Mouse (Mus musculus) heart, postnatal 10 days (tissue): ENCODE measurements around the gene Zfp646. TPM values are rescaled to one million over a fixed set of nuclear protein-coding genes. Genes with fewer than 3 reads are reported as not detected.
"Not testable (repeated sequence)": the region's sequence is repeated elsewhere in the genome, so short reads cannot be mapped to it uniquely, and the experiment has no call there.

Experiments
- DNase-seq, 2 experiments: peaks; one replicate each; pipeline ENCODE4 v3.0.0; 2021
- intact Hi-C: fragments of 180-260 bp; cut with DNase I; formaldehyde crosslinking; loops from one replicate; pipeline ENCODE4 v1.15.1; 2025
- total RNA-seq, 2 experiments: library from RNA; stranded (reverse); gene quantifications; 2 replicates each; pipeline ENCODE4 v1.2.3; 2021

Zfp646 gene
- total RNA-seq, 2 experiments from 2014 or later: 23.3 to 23.9 TPM

DNA sequence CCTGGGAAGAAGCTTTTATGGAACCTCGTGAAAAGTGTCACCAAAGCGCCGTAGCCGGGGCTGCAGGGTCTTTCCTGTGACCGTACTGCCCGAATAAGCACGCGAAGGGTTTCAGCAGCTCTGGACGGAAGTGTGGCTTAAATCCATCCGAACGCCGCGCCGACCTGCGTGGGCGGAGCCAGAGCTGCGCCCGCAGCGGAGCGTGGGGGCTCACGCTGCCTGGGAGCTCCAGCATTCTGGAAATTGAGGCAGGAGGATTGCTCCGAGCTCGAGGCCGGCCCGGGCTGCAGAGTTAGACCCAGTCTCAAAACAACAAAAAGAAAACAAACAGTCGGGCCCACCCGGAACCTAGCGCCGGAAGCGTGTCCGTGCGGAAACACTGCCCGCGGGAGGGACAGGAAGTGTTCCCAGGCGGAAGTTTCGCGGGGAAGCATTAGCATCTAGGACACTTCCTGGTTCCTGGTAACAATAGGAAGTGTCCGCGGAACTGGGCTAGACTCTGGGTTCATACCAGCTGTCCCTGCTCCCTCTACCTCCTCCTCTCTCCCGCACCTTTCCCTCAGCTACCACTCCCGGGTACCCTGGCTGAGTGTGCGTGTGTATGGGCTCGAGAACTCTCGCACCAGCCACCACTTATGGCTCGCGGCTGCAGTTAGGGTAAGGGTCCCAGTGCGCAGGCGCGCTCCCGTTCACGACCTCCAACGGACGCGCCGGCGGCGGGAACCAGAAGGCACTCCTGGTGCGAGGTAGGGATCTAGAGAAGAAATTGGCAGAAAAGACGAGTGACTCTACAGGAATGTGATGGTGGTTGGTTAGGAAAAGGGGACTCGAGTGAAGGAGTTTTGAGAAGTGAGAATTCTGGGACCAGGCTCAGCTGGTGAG is 687 bp downstream of the Zfp646 start, which contains the start of gene Zfp668:
Zfp668 (minus strand) TSS at position 362 of the 882 bp plus-strand sequence.
- intact Hi-C loops: loop anchor here (5.0 kb wide), 1 partner anchor 74 kb away; the partner anchor contains the start of gene Hsd3b7
- DNase-seq: peak; percentile 93 to 96

GRCm38 (mm10) chr7:127879301-127879700 is 3.3 kb downstream of the Zfp646 start:
- intact Hi-C loops: loop anchor here (5.0 kb wide), 1 partner anchor 77 kb away; the partner anchor contains the start of gene Hsd3b7

DNA sequence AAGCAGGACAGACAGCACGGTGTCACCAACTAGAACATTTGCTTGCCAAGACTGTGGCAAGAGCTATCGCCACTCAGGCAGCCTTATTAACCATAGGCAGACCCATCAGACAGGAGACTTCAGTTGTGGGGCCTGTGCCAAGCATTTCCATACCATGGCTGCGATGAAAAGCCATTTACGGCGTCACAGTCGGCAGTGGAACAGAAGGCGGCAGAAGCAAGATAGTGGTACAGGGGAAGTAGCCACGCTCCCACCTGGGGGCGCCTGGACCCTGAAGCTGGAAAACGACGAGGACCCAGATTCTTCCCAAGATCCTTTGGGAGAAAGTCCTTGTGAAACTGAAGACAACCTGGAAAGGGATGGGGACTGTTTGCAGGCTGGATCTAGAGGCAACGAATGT is 4.4 kb downstream of the Zfp646 start:
- no peak for DNase-seq
- intact Hi-C loops: no loop called here

More at GRCm38 (mm10) chr7:127879301-127879700, 3.3 kb downstream of the Zfp646 start:
- no peak for DNase-seq

DNA sequence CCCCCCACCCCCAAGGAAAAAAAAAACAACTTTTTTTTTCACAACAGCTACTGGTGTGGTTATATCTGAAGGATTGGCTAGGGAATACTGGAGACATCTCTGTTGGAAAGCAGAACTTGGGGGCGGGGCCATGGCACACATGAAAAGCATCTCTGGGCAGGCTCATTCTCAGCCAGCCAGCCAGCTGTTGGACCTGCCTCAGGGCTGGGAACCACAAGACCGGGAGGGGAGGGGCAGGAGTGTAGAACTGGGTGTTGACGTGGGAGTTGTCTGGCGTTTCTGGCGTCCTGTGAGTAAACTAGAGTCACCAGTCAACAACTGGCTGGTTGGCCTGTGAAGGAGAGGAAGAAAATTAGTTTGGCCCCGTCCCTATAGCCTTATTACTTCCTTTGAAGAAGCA is 9.9 kb downstream of the Zfp646 start:
- intact Hi-C loops: no loop called here
- peak; percentile 82 for DNase-seq

DNA sequence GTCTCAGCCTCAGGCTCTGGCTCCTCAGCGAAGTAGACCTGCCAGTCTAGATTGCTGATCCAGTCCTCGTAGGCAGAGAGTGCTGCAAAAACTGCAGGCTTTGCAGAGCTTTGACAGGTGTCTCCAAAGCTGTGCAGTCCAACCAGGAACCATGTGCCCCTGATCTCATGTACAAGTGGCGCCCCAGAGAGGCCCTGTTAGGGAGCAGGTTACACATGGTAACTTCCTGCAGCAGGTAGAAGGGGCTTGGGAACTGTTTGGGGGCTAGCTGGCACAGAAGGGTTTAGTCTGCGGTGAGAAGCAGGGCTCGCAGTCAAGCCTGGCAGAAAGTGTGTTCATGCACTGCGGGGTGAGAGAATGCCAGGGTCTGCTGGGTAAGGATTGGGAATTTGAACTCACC is 10.5 kb downstream of the Zfp646 start:
- no peak for DNase-seq
- intact Hi-C loops: no loop called here

GRCm38 (mm10) chr7:127887191-127887590 is 11.2 kb downstream of the Zfp646 start:
- no peak for DNase-seq
- intact Hi-C loops: no loop called here

DNA sequence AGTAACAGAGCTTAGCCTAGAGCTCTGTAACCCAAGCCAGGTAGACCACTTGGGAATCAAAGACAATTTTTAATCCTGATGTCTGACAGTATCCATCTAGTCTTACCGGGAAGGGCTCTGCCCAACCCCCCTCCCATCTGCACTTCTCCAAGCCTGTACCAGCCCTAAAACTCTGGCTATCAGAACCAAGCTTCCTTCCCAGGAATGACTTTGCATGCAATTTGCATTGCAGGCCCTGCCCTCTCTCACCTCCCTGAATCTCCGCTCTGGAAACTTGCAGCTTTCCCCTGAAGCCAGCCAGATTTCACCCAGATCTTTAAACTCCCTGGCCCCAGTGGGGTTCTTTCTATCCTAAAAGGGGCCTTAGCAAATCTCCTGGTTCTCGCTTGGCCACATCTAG is 11.8 kb downstream of the Zfp646 start:
- DNase-seq: no peak
- intact Hi-C loops: no loop called here

- no peak for DNase-seq
- intact Hi-C loops: no loop called here
Measured at GRCm38 (mm10) chr7:127888821-127889220, 12.8 kb downstream of the Zfp646 start.

- intact Hi-C loops: no loop called here
- no peak for DNase-seq
Measured at GRCm38 (mm10) chr7:127890798-127891197, 14.8 kb downstream of the Zfp646 start, which contains the start of gene Prss53. Prss53 (minus strand) TSS chr7:127890970.

DNA sequence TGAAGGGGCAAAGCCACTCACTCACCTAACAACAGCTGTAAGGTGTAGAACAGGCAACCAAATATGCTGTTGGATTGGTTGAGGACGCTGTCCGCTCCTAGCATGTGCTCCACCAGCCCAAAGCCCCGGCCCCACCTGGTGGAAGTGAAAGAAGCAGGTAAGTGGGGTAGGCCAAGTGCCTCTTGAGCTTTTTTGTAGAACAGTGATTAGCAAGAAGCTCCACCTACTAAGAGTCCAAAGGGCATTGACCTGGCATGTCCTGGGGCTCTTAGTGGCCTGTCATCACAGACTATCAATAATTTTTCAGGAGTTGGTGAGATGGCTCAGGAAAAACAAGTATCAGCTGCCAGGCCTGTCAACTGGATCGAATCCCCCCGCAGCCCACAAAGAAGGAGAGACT is 18.5 kb downstream of the Zfp646 start:
- DNase-seq: no peak
- intact Hi-C loops: no loop called here

- peak; percentile 96 to 97 for DNase-seq
- intact Hi-C loops: no loop called here
Measured at GRCm38 (mm10) chr7:127895442-127895841, 19.4 kb downstream of the Zfp646 start, which contains the start of the genes Gm21974 and Vkorc1. Gm21974 (minus strand) TSS chr7:127895454. Vkorc1 (minus strand) TSS chr7:127895617.

DNA sequence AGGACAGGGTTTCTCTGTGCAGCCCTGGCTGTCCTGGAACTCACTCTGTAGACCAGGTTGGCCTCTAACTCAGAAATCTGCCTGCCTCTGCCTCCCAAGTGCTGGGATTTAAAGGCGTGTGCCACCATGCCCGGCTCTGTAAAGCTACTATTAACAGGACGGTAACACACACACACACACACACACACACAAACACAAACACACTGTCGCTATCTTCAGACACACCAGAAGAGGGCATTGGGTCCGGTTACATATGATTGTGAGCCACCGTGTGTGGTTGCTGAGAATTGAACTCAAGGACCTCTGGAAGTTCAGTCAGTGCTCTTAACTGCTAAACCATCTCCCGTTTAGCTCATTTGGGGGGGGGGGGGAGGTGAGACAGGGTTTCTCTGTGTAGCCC is 19.9 kb downstream of the Zfp646 start:
- DNase-seq, intact Hi-C loops: not testable (repeated sequence)

GRCm38 (mm10) chr7:127896384-127896783 is 20.4 kb downstream of the Zfp646 start:
- intact Hi-C loops: no loop called here
- peak; percentile 48 to 76 for DNase-seq

DNA sequence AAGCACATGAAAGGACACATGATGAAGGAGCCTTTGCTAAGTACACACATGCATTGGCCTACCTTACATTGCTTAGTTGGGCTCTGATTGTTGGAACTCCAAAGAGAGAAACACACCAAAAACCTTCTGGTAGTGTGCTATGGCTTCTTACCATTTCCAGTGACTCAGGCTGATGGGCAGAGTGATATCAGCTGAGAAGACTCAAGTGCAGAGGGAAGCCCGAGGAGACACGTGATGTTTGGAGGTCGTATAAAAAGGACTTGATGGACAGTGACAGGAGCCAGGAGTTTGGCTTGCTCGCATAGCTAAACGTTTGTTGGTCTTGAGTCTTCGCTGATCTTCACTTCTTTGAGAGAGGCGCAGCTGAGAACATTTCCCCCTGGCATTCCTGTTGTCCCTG is 21.5 kb downstream of the Zfp646 start:
- intact Hi-C loops: no loop called here
- DNase-seq: no peak

- intact Hi-C loops: no loop called here
- no peak for DNase-seq
Measured at GRCm38 (mm10) chr7:127898179-127898956, 22.3 kb downstream of the Zfp646 start.

- DNase-seq: no peak
- intact Hi-C loops: no loop called here
Measured at GRCm38 (mm10) chr7:127899997-127900396, 24.0 kb downstream of the Zfp646 start.

DNA sequence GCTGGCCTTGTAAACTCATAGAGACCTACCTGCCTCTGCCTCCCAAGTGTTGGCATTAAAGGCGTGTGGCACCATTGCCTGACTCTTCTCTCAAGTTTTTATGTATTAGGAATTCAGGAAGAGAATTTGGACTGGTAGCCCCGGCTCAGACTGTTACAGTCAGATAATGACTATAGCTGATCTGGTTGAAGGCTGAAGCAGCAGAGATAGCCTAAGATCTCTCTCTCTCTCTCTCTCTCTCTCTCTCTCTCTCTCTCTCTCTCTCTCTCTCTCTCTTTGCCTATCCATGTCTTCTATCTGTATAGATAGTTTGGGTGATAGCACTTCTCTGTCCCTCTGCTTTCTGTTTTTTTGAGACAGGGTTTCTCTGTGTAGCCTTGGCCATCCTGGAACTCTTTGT is 25.8 kb downstream of the Zfp646 start:
- intact Hi-C loops: no loop called here
- no peak for DNase-seq

DNA sequence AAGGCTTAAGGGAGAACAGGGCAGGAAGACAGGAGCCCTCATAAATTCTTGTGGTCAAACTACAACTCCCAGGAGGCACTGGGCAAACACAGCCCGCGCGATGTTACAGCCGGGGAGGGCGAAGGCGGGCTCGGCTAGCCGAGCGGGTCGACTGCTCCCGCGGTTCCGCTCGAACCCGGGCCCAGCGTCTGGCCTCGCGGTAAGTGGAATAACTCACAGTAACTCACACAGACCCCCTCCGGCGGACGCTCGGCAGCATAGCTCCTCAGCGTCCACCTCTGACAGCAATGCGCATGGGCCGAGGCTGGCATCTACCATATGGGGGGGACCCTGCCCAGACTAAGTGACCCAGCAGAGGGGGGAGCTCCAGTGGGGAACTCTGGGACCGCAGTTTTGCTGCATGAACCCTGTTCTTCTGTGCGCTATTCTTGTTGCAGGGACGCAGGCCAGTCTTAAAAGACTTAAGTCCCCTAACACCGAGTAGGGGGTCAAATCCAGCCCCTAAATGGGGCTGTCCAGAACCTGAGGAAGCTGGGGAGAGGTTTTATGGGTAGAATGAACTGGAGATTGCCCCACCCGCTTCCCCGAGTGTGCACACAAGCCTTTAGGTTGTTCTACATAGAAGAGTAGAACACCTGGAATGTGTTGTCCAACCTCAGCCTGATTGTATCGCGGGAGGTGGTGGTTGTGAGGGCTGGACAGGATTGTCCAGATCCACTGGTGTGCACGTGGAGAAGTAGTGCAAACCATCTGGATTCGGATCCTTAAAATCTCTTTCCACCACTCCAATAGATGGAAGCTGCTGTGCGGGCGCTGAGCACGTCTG is 28.2 kb downstream of the Zfp646 start, which contains the start of gene Bckdk:
Bckdk (plus strand) TSS at position 112 of the 826 bp plus-strand sequence.
- intact Hi-C loops: no loop called here
- peak; percentile 83 to 89 for DNase-seq

GRCm38 (mm10) chr7:127907939-127908338 is 31.9 kb downstream of the Zfp646 start:
- intact Hi-C loops: no loop called here
- no peak for DNase-seq

- intact Hi-C loops: no loop called here
- DNase-seq: no peak
Measured at GRCm38 (mm10) chr7:127908656-127909055, 32.6 kb downstream of the Zfp646 start.
